Mouse (Mus musculus): ENCODE measurements around the gene Ctnna2. TPM values are rescaled to one million over a fixed set of nuclear protein-coding genes. Genes with fewer than 3 reads are reported as not detected.

Ctnna2 gene
- polyA plus RNA-seq, 1 experiment from 2014 or later, result 4.9 TPM

DNA sequence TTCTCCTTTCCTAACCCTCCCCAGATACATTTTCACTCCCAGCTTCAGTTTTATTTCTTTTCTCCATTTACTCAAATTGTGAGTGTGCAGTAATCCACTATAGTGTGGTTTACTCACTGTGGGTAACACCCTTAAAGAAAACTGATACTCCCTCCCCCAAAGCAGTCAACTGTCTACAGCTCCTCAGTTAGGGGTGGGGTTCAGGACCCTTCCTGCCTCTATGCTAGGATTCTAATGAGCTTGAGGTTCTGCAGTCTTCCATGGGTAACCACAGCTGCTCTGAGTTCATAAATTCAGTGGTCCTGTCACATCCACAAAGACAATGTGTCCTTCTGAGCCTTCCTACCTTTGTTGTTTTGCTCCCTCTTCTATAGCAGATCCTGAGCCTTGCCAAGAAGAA lies 954.4 kb downstream of the Ctnna2 start:
- ATAC-seq (ENCODE audit: insufficient number of reproducible peaks, low FRiP score, low TSS enrichment, low read depth), result no peak
- no peaks in the 10 kb centered on the region for H3K4me1 ChIP-seq
- H3K27ac ChIP-seq (replicated peaks), result no peak overlapping the region
- no peaks in the 10 kb centered on the region for H3K27me3 ChIP-seq
- H3K9ac ChIP-seq, result no peak overlapping the region
- no peak overlapping the region for H3K4me2 ChIP-seq (replicated peaks)
- no peaks in the 10 kb centered on the region for H3K9me3 ChIP-seq (replicated peaks)
- no peaks in the 10 kb centered on the region for H3K36me3 ChIP-seq
- no peak overlapping the region for H3K4me3 ChIP-seq (replicated peaks)

DNA sequence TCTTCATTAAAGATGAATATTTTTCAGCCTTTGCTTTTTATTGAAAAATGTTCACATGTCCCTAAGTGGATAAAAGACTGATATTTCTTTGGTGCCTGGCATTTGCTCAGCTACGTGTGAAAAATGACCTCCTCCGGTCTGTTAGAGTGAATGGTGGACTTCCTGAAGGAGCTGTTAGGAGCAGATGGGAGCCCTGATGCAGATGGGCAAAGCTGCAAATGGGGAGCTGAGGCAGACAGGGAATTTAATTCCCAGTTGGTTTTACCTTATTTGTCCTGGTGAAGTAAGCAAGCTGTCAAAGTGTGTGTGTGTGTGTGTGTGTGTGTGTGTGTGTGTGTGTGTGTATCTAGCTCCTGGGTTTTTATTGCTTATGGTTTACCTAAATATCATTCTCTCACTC lies 966.3 kb downstream of the Ctnna2 start:
- H3K9me3 ChIP-seq (replicated peaks), result no peaks in the 10 kb centered on the region
- H3K27me3 ChIP-seq, result no peaks in the 10 kb centered on the region
- no peaks in the 10 kb centered on the region for H3K36me3 ChIP-seq
- no peak for ATAC-seq (ENCODE audit: insufficient number of reproducible peaks, low FRiP score, low TSS enrichment, low read depth)
- no peak overlapping the region for H3K4me2 ChIP-seq (replicated peaks)
- H3K4me1 ChIP-seq, result no peaks in the 10 kb centered on the region
- H3K9ac ChIP-seq, result no peak overlapping the region
- no peak overlapping the region for H3K4me3 ChIP-seq (replicated peaks)
- 82% methylated on average over 2 of the region's 2 CpGs for WGBS
- no peak overlapping the region for H3K27ac ChIP-seq (replicated peaks)

DNA sequence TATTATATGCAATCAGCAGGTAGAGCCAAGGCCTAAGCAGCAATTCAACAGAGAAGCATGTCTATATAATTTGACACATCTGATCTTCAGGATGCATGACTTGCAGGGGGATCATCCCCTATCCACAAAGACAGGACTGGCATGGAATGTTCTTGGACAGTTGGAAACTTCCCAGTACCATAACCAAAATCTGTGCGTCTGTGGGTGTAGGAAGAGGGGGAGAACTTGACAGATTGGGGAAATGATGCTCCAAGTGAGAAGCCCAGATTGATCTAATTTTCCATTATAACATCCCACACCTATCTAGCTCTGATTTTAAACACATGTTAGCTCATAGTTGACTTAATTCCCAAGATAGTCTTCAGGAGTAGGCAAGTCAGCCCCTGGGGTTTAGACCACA lies 968.5 kb downstream of the Ctnna2 start:
- WGBS, result 67% methylated on average over 1 of the region's 1 CpGs
- no peak overlapping the region for H3K4me2 ChIP-seq (replicated peaks)
- no peaks in the 10 kb centered on the region for H3K9me3 ChIP-seq (replicated peaks)
- H3K4me1 ChIP-seq, result no peaks in the 10 kb centered on the region
- no peaks in the 10 kb centered on the region for H3K27me3 ChIP-seq
- ATAC-seq (ENCODE audit: insufficient number of reproducible peaks, low FRiP score, low TSS enrichment, low read depth), result no peak
- no peak overlapping the region for H3K4me3 ChIP-seq (replicated peaks)
- H3K27ac ChIP-seq (replicated peaks), result no peak overlapping the region
- no peak overlapping the region for H3K9ac ChIP-seq
- no peaks in the 10 kb centered on the region for H3K36me3 ChIP-seq

DNA sequence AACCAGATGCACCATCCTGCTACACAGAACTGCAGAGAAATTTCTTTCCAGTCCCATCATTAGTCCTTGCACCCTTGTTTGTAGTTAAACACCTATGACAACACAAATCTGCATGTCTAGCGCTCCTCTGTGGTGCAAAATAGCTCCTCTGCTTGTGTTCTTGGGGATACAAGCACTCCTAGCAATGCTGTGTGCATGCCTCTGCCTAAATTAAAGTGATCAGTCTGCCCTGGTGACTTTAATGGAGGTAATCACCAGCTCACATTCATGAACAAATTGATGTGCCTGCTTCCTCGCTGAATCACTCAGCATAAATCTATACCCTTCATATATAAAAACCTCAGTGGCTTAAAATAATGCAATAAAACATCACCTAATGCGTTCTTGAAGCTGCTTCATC lies 987.4 kb downstream of the Ctnna2 start:
- no peak overlapping the region for H3K4me3 ChIP-seq (replicated peaks)
- H3K4me1 ChIP-seq, result no peaks in the 10 kb centered on the region
- H3K4me2 ChIP-seq (replicated peaks), result no peak overlapping the region
- H3K36me3 ChIP-seq, result no peaks in the 10 kb centered on the region
- no peaks in the 10 kb centered on the region for H3K27me3 ChIP-seq
- no peak overlapping the region for H3K9ac ChIP-seq
- WGBS, result 78% methylated on average over 3 of the region's 3 CpGs
- no peaks in the 10 kb centered on the region for H3K9me3 ChIP-seq (replicated peaks)
- no peak overlapping the region for H3K27ac ChIP-seq (replicated peaks)
- ATAC-seq (ENCODE audit: insufficient number of reproducible peaks, low FRiP score, low TSS enrichment, low read depth), result no peak

DNA sequence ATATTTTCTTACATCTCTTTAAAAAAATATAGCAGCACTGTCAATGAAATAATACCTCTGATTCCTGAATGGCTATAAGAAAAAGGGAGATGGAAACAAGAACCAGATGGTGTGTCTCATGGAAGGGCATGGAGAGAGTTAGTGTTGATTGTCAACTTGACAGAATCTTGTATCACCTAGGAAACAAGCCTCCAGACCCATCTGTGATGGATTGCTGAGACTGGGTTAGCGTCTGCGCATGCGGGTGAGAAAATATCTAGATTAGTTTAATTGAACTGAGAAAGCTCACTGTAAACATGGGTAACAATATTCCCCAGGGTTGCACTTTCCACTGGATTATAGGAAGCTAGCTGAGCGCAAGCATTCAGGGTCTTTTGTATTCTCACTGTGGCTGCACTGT lies 994.7 kb downstream of the Ctnna2 start:
- no peak overlapping the region for H3K4me2 ChIP-seq (replicated peaks)
- no peaks in the 10 kb centered on the region for H3K9me3 ChIP-seq (replicated peaks)
- no peak overlapping the region for H3K27ac ChIP-seq (replicated peaks)
- no peak overlapping the region for H3K4me3 ChIP-seq (replicated peaks)
- H3K36me3 ChIP-seq, result no peaks in the 10 kb centered on the region
- no peaks in the 10 kb centered on the region for H3K4me1 ChIP-seq
- ATAC-seq (ENCODE audit: insufficient number of reproducible peaks, low FRiP score, low TSS enrichment, low read depth), result no peak
- 56% methylated on average over 4 of the region's 4 CpGs for WGBS
- no peaks in the 10 kb centered on the region for H3K27me3 ChIP-seq
- no peak overlapping the region for H3K9ac ChIP-seq

DNA sequence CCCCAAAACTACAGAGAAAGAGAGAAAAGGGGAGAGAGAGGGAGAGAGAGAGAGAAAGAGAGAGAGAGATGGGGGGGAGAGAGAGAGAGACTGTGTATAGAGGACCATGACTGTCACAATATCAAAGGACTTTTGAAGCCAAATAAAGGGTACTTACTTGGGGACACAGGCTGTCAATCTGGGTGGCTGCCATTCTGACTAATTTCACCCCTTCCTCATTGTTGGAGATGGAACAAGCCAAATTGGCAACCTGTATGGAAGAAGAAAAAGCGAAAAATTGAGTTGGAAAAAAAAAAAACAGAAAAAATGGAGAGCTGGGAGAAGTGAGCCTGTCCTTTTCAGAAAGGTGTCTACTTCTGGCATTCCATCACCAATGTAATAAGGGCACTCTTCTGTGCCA lies 997.8 kb downstream of the Ctnna2 start:
- no peak for ATAC-seq (ENCODE audit: insufficient number of reproducible peaks, low FRiP score, low TSS enrichment, low read depth)
- 71% methylated on average over 1 of the region's 1 CpGs for WGBS
- H3K9me3 ChIP-seq (replicated peaks), result no peaks in the 10 kb centered on the region

DNA sequence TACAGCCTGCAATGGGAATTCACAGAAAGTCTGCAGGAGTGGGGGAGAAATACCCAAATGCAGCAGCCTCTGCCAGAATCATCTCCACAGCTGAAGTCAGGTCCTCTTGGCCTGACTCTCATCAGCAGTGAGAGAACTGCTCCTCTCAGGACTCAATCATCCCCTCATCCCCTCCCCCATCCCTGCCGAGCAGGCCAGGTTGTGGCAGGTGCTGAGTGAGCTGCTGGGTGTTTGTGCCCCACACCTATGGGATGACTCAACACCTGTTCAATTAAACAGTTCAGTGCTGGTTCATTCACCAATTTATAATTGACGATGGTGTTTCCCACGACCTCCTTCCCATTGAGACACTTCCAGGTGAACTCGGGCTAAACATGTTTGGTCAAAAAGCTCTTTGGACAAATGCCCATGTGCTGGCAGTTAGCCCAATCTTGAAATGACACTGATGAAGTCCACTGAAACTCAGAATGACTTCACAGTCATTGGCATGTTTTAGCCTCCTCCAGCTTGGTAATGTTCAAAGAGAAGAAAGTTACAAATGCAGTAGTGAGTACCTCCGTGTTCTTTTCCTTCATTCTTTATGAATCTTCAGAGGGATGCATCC lies 1000.1 kb downstream of the Ctnna2 start:
- 60% methylated on average over 5 of the region's 5 CpGs for WGBS
- H3K4me3 ChIP-seq (replicated peaks), result no peak overlapping the region
- H3K4me2 ChIP-seq (replicated peaks), result no peak overlapping the region
- H3K9me3 ChIP-seq (replicated peaks), result no peaks in the 10 kb centered on the region
- H3K27ac ChIP-seq (replicated peaks), result no peak overlapping the region
- H3K4me1 ChIP-seq, result no peaks in the 10 kb centered on the region
- ATAC-seq (ENCODE audit: insufficient number of reproducible peaks, low FRiP score, low TSS enrichment, low read depth), result no peak
- H3K27me3 ChIP-seq, result no peaks in the 10 kb centered on the region
- H3K36me3 ChIP-seq, result no peaks in the 10 kb centered on the region
- no peak overlapping the region for H3K9ac ChIP-seq

More for the DNA sequence above, 997.8 kb downstream of the Ctnna2 start:
- Histone ChIP-seq H3K9ac (no peak overlapping the region), H3K27me3 (no peaks in the 10 kb centered on the region), H3K4me1 (no peaks in the 10 kb centered on the region), H3K4me3 (replicated peaks) (no peak overlapping the region), H3K36me3 (no peaks in the 10 kb centered on the region), H3K4me2 (replicated peaks) (no peak overlapping the region), H3K27ac (replicated peaks) (no peak overlapping the region)

DNA sequence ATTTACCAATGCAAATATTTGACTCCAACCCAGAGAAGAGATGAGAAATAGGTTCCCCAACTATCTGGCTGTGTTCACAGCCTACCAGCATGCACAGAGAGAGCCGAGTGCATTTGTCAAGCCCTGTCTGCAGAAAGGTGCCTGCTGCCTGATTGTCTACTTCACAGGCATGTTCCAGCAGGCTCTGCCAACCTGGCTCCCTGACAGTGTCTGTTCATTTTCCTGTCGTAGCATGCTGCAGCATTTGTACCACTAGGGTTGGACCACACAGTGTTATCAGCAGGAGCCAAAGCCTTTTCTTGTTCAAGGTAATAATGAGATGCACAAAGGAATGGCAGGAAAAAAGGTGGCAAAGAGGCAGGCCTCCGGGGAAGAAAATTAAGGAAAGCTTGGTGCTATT lies 1001.7 kb downstream of the Ctnna2 start:
- Histone ChIP-seq H3K9ac (no peak overlapping the region), H3K4me2 (replicated peaks) (no peak overlapping the region), H3K9me3 (replicated peaks) (no peaks in the 10 kb centered on the region), H3K4me3 (replicated peaks) (no peak overlapping the region), H3K27ac (replicated peaks) (no peak overlapping the region), H3K4me1 (no peaks in the 10 kb centered on the region), H3K36me3 (no peaks in the 10 kb centered on the region), H3K27me3 (no peaks in the 10 kb centered on the region)
- 29% methylated on average over 3 of the region's 3 CpGs for WGBS
- no peak for ATAC-seq (ENCODE audit: insufficient number of reproducible peaks, low FRiP score, low TSS enrichment, low read depth)

DNA sequence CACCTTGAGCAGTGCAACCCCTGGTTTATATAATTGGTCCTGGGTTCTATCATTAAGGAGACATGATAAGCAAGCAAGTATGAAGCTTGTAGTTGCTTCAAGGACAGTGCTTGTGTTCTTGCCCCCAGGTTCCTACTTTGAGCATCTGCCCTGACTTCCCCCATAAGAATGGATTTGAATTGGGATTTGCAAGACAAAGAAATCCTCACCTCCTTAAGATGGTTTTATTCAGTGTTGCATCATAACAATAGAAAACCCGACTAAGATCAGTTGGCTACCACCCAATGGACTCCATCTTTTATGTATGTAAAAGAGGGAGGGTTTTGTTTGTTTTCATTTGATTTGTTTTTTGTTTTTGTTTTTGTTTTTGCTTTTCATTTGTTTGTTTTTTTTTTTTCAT lies 1005.2 kb downstream of the Ctnna2 start:
- Histone ChIP-seq H3K27ac (replicated peaks) (no peak overlapping the region), H3K27me3 (no peaks in the 10 kb centered on the region), H3K4me1 (no peaks in the 10 kb centered on the region), H3K9ac (no peak overlapping the region), H3K4me3 (replicated peaks) (no peak overlapping the region), H3K9me3 (replicated peaks) (no peaks in the 10 kb centered on the region), H3K4me2 (replicated peaks) (no peak overlapping the region), H3K36me3 (no peaks in the 10 kb centered on the region)
- 72% methylated on average over 1 of the region's 1 CpGs for WGBS
- no peak for ATAC-seq (ENCODE audit: insufficient number of reproducible peaks, low FRiP score, low TSS enrichment, low read depth)

DNA sequence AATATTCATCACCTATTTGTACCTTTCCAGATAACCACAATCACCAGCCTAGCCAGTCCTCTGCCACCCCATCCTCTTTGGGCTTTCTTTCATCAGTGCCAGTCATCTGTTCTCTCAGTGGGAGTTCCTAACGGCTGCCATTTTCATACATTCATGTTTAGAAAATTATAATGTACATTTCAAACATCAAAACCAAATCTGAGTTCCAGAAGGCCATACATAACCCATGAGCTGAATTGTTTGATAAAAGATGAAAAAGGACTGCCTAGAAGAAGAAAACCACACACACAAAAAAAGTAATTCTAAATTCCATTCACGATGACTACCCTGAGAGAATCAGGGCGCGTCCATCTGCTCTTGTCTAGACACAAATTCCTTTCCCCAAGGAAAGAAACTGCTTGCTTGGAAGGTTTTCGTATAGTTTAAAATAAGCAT lies 1014.5 kb downstream of the Ctnna2 start:
- WGBS, result 60% methylated on average over 5 of the region's 5 CpGs
- Histone ChIP-seq H3K27me3 (no peaks in the 10 kb centered on the region), H3K9me3 (replicated peaks) (no peaks in the 10 kb centered on the region), H3K27ac (replicated peaks) (no peak overlapping the region), H3K4me3 (replicated peaks) (no peak overlapping the region), H3K9ac (no peak overlapping the region), H3K4me1 (no peaks in the 10 kb centered on the region), H3K4me2 (replicated peaks) (no peak overlapping the region), H3K36me3 (no peaks in the 10 kb centered on the region)
- no peak for ATAC-seq (ENCODE audit: insufficient number of reproducible peaks, low FRiP score, low TSS enrichment, low read depth)

DNA sequence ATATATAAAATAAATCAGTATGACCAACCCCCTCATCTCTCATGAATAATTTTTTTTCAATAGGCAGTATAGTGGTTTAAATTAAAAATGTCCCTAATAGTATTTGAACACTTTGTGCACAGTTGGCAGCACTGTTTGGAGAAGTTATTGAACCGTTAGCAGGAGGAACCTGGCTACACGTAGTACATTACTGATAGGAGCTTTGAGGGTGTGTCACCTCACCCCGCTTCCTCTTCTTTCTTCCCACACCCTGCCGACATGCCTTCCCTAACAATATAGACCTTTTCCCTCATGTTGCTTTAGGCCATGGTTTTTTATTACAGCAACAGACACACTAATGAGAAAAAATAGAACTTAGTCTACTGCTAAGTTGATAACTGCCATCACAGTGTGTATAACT lies 1071.4 kb downstream of the Ctnna2 start:
- Histone ChIP-seq H3K4me2 (replicated peaks) (no peak overlapping the region), H3K27ac (replicated peaks) (no peak overlapping the region), H3K36me3 (no peaks in the 10 kb centered on the region), H3K9me3 (replicated peaks) (no peaks in the 10 kb centered on the region), H3K4me3 (replicated peaks) (no peak overlapping the region), H3K9ac (no peak overlapping the region), H3K27me3 (no peaks in the 10 kb centered on the region), H3K4me1 (no peaks in the 10 kb centered on the region)
- WGBS, result 78% methylated on average over 4 of the region's 4 CpGs
- ATAC-seq (ENCODE audit: insufficient number of reproducible peaks, low FRiP score, low TSS enrichment, low read depth), result no peak

DNA sequence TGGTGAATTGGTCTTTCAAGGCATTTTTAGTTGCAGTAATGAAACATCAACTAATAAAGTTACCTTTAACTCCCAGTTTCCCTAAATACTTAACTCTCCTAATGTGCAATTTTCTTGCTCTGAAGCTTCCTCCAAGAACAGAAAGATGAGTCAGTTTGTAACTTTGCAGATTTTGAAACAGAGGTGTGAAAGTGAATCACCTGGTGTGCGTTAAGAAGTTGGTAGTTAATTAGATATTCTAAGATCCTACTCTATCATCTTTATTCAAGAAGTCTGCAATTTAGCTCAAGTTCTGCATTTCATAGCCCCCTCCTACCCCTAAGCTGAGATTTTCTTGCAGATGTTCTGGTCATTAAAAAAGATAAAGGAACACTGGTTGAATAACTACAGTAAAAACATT lies 1082.3 kb downstream of the Ctnna2 start:
- Histone ChIP-seq H3K9ac (no peak overlapping the region), H3K4me3 (replicated peaks) (no peak overlapping the region), H3K4me1 (no peaks in the 10 kb centered on the region), H3K27ac (replicated peaks) (no peak overlapping the region), H3K4me2 (replicated peaks) (no peak overlapping the region), H3K9me3 (replicated peaks) (no peaks in the 10 kb centered on the region), H3K36me3 (no peaks in the 10 kb centered on the region), H3K27me3 (no peaks in the 10 kb centered on the region)
- no peak for ATAC-seq (ENCODE audit: insufficient number of reproducible peaks, low FRiP score, low TSS enrichment, low read depth)
- 67% methylated on average over 1 of the region's 1 CpGs for WGBS

Measured in embryonic facial prominence, embryonic 15.5 days (tissue).